Mouse (Mus musculus): Measurements from ENCODE around the gene Slc35c1. TPM values are rescaled to one million over a fixed set of nuclear protein-coding genes. Genes with fewer than 3 reads are reported as not detected.

Gene Slc35c1
- 43.9 and 49.0 TPM in 2 replicates for polyA plus RNA-seq (2012; rRNA removed)

DNA sequence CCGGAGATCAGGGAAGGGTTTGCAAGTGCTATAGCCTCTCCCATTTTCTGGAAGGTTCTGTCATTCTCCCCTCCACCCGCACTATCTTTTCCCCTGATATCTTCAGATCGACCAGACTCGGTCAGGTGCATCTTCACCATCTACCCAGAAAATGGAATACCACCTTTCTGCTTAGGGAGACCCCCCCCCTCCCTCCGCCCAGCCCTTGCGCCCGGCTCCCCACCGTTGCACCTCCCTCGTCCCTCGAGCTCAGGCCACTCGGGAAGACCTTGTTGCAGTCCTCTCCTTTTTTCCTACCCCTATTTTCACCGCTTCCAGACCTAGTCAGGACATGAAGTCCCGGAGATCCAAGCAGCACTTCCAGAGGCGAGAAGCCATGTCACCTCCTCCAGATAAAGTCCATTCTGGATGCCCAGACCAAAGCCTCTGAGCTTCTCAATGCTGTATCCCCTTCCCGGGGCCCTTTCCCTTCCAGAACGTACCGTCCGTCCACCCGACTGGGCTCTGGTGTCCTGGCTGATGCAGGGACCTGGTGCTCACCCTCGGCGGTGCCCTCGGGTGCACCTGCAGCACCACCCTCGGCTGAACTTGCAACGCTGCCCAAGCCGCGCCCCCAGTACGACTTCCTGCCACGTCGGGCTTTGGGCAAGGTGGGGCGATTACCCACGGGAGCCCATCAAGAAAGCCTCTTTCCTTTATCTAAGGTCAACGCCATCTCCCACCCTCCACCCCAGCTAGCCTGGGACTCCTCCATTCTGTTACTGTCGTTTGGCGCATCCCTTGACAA lies at the start of gene Slc35c1:
Gene Slc35c1, minus strand, starts transcription at position 618 of the 787 bp plus-strand sequence.
- WGBS, result 1% methylated on average over 34 of the region's 34 CpGs
- TF ChIP-seq POLR2A (IDR thresholded peaks at IDR 0.05; ENCODE audit: borderline replicate concordance, extremely low read depth, low read depth, low read length) (peak; percentile 41; the same call in 1 of the 2 replicates), CTCF (IDR thresholded peaks at IDR 0.05; ENCODE audit: insufficient read depth, low read length) (no peak)
- H3K4me1 ChIP-seq (ENCODE audit: control insufficient read depth, insufficient read depth, low read length), result peaks cover 14% of the 10 kb centered on the region
- peak within 1 kb of the TSS; percentile 99 for H3K4me3 ChIP-seq (replicated peaks; ENCODE audit: extremely low read depth, low read depth, low read length)
- DNase-seq, result peak; percentile 68

DNA sequence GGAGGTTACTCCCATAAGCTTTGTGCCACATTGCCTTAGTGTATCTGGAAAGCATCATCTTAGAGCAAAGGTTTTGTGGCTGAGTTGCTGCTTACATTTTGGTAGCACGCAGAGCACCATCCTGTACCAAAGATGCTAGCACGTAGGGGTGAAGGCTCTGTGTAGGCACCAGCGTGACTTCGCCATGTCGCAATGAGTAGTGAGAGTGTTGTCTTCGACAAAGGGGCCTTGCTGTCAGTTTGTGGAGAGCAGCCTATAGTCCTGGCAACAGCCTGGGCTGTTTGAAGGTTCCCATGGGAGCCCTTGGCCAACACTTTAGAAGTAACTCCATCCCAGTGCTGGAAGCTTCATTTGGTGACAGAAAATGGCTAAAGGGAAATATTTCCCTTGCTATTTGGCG lies 45.0 kb upstream of the Slc35c1 start:
- Histone ChIP-seq H3K4me3 (replicated peaks; ENCODE audit: extremely low read depth, low read depth, low read length) (no peak overlapping the region), H3K4me1 (ENCODE audit: control insufficient read depth, insufficient read depth, low read length) (no peaks in the 10 kb centered on the region)
- TF ChIP-seq POLR2A (IDR thresholded peaks at IDR 0.05; ENCODE audit: borderline replicate concordance, extremely low read depth, low read depth, low read length) (no peak), CTCF (IDR thresholded peaks at IDR 0.05; ENCODE audit: insufficient read depth, low read length) (no peak)
- DNase-seq, result no peak
- 89% methylated on average over 7 of the region's 7 CpGs for WGBS

- TF ChIP-seq CTCF (IDR thresholded peaks at IDR 0.05; ENCODE audit: insufficient read depth, low read length) (no peak), POLR2A (IDR thresholded peaks at IDR 0.05; ENCODE audit: borderline replicate concordance, extremely low read depth, low read depth, low read length) (no peak)
- 85% methylated on average over 3 of the region's 3 CpGs for WGBS
- no peak overlapping the region for H3K4me3 ChIP-seq (replicated peaks; ENCODE audit: extremely low read depth, low read depth, low read length)
- DNase-seq, result no peak
- H3K4me1 ChIP-seq (ENCODE audit: control insufficient read depth, insufficient read depth, low read length), result no peaks in the 10 kb centered on the region
These were observed 43.1 kb upstream of the Slc35c1 start for GRCm38 (mm10) chr2:92503421-92503820.

DNA sequence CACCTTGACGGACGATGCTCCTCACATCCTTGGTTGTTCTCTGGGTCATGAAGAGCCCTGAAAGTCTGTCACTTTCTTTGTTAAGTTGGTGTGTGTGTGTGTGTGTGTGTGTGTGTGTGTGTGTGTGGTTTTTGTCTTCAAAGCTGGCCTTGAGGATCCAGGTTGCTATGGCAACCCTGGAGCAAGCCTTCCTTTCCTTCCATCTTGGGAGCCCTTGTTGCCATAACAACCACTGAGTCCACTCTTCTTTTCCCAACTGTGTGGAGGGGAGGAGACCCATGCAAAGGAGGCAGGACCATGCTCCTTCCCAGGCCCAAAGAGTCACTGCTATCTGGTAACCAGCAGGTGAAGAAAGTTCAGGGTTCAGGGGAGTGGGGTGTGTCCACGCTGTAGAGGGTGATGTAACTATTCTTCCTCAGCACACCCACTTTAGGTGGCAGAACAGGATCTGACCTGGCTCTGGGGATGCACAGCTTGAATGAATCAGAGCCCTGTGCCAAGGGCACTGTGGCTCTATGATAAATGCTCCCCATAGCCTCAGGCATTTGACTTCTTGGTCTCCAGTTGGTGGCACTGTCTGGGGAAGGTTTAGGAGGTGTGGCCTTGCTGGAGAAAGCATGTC lies 39.5 kb upstream of the Slc35c1 start:
- WGBS, result 68% methylated on average over 3 of the region's 3 CpGs
- no peak for TF ChIP-seq POLR2A (IDR thresholded peaks at IDR 0.05; ENCODE audit: borderline replicate concordance, extremely low read depth, low read depth, low read length)
- TF ChIP-seq CTCF (IDR thresholded peaks at IDR 0.05; ENCODE audit: insufficient read depth, low read length), result no peak
- no peak for DNase-seq
- Histone ChIP-seq H3K4me3 (replicated peaks; ENCODE audit: extremely low read depth, low read depth, low read length) (no peak overlapping the region), H3K4me1 (ENCODE audit: control insufficient read depth, insufficient read depth, low read length) (no peaks in the 10 kb centered on the region)

DNA sequence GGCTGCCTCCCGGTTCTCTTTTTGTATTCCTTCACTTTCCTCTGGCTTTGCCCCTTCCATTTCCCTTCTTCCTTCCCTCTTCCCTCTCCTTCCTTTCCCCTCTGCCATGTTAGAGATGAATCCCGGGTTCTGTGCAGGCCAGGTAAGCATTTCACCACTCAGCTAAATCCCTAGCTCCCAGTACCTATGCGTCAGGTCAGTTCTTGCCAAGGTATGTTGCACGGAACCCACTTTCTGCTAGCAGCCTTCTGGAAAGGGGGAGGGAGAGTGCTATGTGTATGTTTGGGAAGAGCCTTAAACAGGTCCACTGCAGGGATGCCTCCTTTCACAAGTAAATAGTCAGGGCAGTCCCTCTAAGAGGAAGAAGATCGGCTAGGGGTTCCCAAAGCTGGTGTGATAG lies 36.8 kb upstream of the Slc35c1 start:
- TF ChIP-seq CTCF (IDR thresholded peaks at IDR 0.05; ENCODE audit: insufficient read depth, low read length) (no peak), POLR2A (IDR thresholded peaks at IDR 0.05; ENCODE audit: borderline replicate concordance, extremely low read depth, low read depth, low read length) (no peak)
- WGBS, result 63% methylated on average over 5 of the region's 5 CpGs
- no peaks in the 10 kb centered on the region for H3K4me1 ChIP-seq (ENCODE audit: control insufficient read depth, insufficient read depth, low read length)
- H3K4me3 ChIP-seq (replicated peaks; ENCODE audit: extremely low read depth, low read depth, low read length), result no peak overlapping the region
- no peak for DNase-seq

DNA sequence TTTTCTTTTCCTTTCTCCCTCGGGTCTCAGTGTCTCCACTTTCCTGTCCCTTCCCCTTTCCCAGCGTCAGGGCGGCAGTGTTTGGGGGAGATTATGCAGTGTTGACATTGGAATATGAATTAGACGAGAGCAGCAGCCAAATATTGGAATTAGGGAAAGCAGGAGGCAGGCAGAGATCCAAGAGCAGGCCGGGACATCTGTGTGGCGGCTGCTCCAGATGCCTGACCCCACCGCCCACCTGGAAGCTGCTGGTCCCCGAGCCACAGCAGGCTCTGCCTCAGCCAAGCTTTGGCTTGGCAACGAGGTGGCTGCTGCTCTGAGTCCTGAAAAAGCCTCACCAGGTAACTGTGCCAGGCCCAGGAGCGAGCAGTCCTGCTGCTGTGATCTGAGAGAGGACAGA lies 36.3 kb upstream of the Slc35c1 start:
- TF ChIP-seq CTCF (IDR thresholded peaks at IDR 0.05; ENCODE audit: insufficient read depth, low read length) (no peak), POLR2A (IDR thresholded peaks at IDR 0.05; ENCODE audit: borderline replicate concordance, extremely low read depth, low read depth, low read length) (no peak)
- Histone ChIP-seq H3K4me1 (ENCODE audit: control insufficient read depth, insufficient read depth, low read length) (no peaks in the 10 kb centered on the region), H3K4me3 (replicated peaks; ENCODE audit: extremely low read depth, low read depth, low read length) (no peak overlapping the region)
- 30% methylated on average over 10 of the region's 10 CpGs for WGBS
- no peak for DNase-seq

GRCm38 (mm10) chr2:92494956-92495355 lies 34.6 kb upstream of the Slc35c1 start:
- TF ChIP-seq CTCF (IDR thresholded peaks at IDR 0.05; ENCODE audit: insufficient read depth, low read length) (no peak), POLR2A (IDR thresholded peaks at IDR 0.05; ENCODE audit: borderline replicate concordance, extremely low read depth, low read depth, low read length) (no peak)
- Histone ChIP-seq H3K4me3 (replicated peaks; ENCODE audit: extremely low read depth, low read depth, low read length) (no peak overlapping the region), H3K4me1 (ENCODE audit: control insufficient read depth, insufficient read depth, low read length) (no peaks in the 10 kb centered on the region)
- WGBS, result 85% methylated on average over 3 of the region's 3 CpGs
- DNase-seq, result no peak

DNA sequence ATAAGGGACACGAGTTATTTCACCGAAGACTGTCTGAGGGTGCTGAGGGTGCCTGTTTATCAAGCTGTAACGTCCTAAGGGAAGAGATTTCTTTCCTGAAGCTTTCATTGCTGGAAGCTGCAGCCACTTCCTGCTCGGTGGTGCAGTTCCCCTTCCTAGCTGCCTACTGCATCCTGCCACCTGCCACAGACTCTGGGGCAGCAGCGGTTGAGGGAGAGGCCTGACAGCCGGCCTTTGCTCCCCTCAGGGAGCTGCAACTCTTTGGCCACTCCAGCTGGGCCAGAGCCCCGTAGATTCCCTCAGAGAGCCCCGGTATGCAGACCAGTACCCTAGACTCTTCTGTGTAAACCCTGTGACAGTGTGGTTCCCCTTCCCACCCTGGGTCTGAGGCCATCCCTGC lies 34.1 kb upstream of the Slc35c1 start:
- Histone ChIP-seq H3K4me1 (ENCODE audit: control insufficient read depth, insufficient read depth, low read length) (no peaks in the 10 kb centered on the region), H3K4me3 (replicated peaks; ENCODE audit: extremely low read depth, low read depth, low read length) (no peak overlapping the region)
- no peak for DNase-seq
- TF ChIP-seq CTCF (IDR thresholded peaks at IDR 0.05; ENCODE audit: insufficient read depth, low read length) (no peak), POLR2A (IDR thresholded peaks at IDR 0.05; ENCODE audit: borderline replicate concordance, extremely low read depth, low read depth, low read length) (no peak)
- 38% methylated on average over 8 of the region's 8 CpGs for WGBS

GRCm38 (mm10) chr2:92493656-92494390 lies 33.5 kb upstream of the Slc35c1 start:
- Histone ChIP-seq H3K4me1 (ENCODE audit: control insufficient read depth, insufficient read depth, low read length) (no peaks in the 10 kb centered on the region), H3K4me3 (replicated peaks; ENCODE audit: extremely low read depth, low read depth, low read length) (no peak overlapping the region)
- 78% methylated on average over 15 of the region's 15 CpGs for WGBS
- no peak for DNase-seq
- no peak for TF ChIP-seq POLR2A (IDR thresholded peaks at IDR 0.05; ENCODE audit: borderline replicate concordance, extremely low read depth, low read depth, low read length)
- TF ChIP-seq CTCF (IDR thresholded peaks at IDR 0.05; ENCODE audit: insufficient read depth, low read length), result no peak
